Mouse (Mus musculus) heart, embryonic 14.5 days (tissue): ENCODE measurements around the gene Scn8a. TPM values are rescaled to one million over a fixed set of nuclear protein-coding genes. Genes with fewer than 3 reads are reported as not detected.

ENCODE experiments used
- ATAC-seq: fragments of 200-750 bp; cut with Nextera tagmentation; 2 replicates; pipeline ENCODE4 v1.8.0; 2017; ENCODE audit warnings: low read depth, moderate TSS enrichment; ENCODE audit not compliant: insufficient number of reproducible peaks, insufficient read depth, low FRiP score
- H3K27ac ChIP-seq, 2 experiments: fragments of 200-500 bp in 1 of 2; fragments of 300-500 bp in 1 of 2; sonication (generic) in 1 of 2; replicated peaks in 1 of 2; 2 replicates each; pipeline ENCODE4 v1.5.1; 2012 to 2014; ENCODE audit warnings: low read depth in 2 of 2, low read length in 2 of 2, control low read depth in 1 of 2, mild to moderate bottlenecking in 1 of 2, mixed read lengths in 1 of 2; ENCODE audit not compliant: control insufficient read depth in 1 of 2, insufficient read depth in 1 of 2
- H3K27me3 ChIP-seq: fragments of 300-500 bp; sonication (generic); 2 replicates; pipeline ENCODE4 v1.6.1; 2014; ENCODE audit warnings: mild to moderate bottlenecking, low read length, control low read depth; ENCODE audit not compliant: control insufficient read depth, insufficient read depth
- H3K36me3 ChIP-seq: fragments of 300-500 bp; sonication (generic); 2 replicates; pipeline ENCODE4 v1.6.1; 2014; ENCODE audit warnings: mild to moderate bottlenecking, control low read depth, low read length, mixed read lengths; ENCODE audit not compliant: control insufficient read depth, insufficient read depth
- H3K4me1 ChIP-seq, 2 experiments: fragments of 200-500 bp in 1 of 2; fragments of 300-500 bp in 1 of 2; sonication (generic) in 1 of 2; 2 replicates each; pipeline ENCODE4 v1.6.1; 2012 to 2014; ENCODE audit warnings: low read length in 2 of 2, control low read depth in 1 of 2, mixed read lengths in 1 of 2; ENCODE audit not compliant: control insufficient read depth in 2 of 2, insufficient read depth in 2 of 2
- H3K4me2 ChIP-seq: fragments of 300-500 bp; sonication (generic); 2 replicates; pipeline ENCODE4 v1.6.1; 2014; ENCODE audit warnings: mild to moderate bottlenecking, low read length
- H3K4me3 ChIP-seq, 2 experiments: fragments of 200-500 bp in 1 of 2; fragments of 300-500 bp in 1 of 2; sonication (generic) in 1 of 2; 2 replicates each; pipeline ENCODE4 v1.5.1; 2012 to 2014; ENCODE audit warnings: low read length in 2 of 2, mild to moderate bottlenecking in 2 of 2, control low read depth in 1 of 2, low read depth in 1 of 2, moderate library complexity in 1 of 2; ENCODE audit not compliant: control insufficient read depth in 1 of 2, insufficient read depth in 1 of 2
- H3K9ac ChIP-seq: fragments of 300-500 bp; sonication (generic); 2 replicates; pipeline ENCODE4 v1.6.1; 2014; ENCODE audit warnings: mild to moderate bottlenecking, low read length
- H3K9me3 ChIP-seq: fragments of 300-500 bp; sonication (generic); 2 replicates; pipeline ENCODE4 v1.6.1; 2016; ENCODE audit warnings: low read length, control low read depth; ENCODE audit not compliant: control insufficient read depth
- WGBS: fragments of 180-500 bp; shearing (Covaris S2); extraction: QIAGEN DNeasy Blood & Tissue Kit; methylation state at CpG from one replicate; pipeline ENCODE4 v1.1.7; 2014; 5-methylcytosine and 5-hydroxymethylcytosine counted together
- polyA plus RNA-seq: library from polyadenylated mRNA; unstranded; fragments of >200 nt; fragmentation: Nextera tagmentation; extraction: Ambion mirVana; gene quantifications from 2 replicates; pipeline ENCODE4 v1.2.1, GENCODE M21; 2014

Scn8a gene
- polyA plus RNA-seq, 1 experiment from 2014 or later, result 0.31 TPM

GRCm38 (mm10) chr15:100924941-100925340, 55.3 kb downstream of the Scn8a start:
- no peak overlapping the region for H3K4me2 ChIP-seq
- H3K27me3 ChIP-seq, result peaks cover 12% of the 10 kb centered on the region
- H3K4me1 ChIP-seq, result peaks cover 4 to 5% of the 10 kb centered on the region in 2 experiments; a peak in 2 of 4 replicates
- 77% methylated on average over 10 of the region's 10 CpGs for WGBS
- no peak overlapping the region for H3K9ac ChIP-seq
- no peak overlapping the region for H3K4me3 ChIP-seq
- ATAC-seq, result no peak
- H3K36me3 ChIP-seq, result no peaks in the 10 kb centered on the region
- H3K9me3 ChIP-seq, result no peaks in the 10 kb centered on the region
- H3K27ac ChIP-seq, result no peak overlapping the region

GRCm38 (mm10) chr15:100930477-100930876, 60.8 kb downstream of the Scn8a start:
- no peaks in the 10 kb centered on the region for H3K4me1 ChIP-seq
- no peak overlapping the region for H3K4me3 ChIP-seq
- no peak for ATAC-seq
- WGBS, result 53% methylated on average over 3 of the region's 3 CpGs
- H3K9ac ChIP-seq, result no peak overlapping the region
- H3K9me3 ChIP-seq, result no peaks in the 10 kb centered on the region
- no peak overlapping the region for H3K4me2 ChIP-seq
- no peaks in the 10 kb centered on the region for H3K27me3 ChIP-seq
- H3K36me3 ChIP-seq, result no peaks in the 10 kb centered on the region
- no peak overlapping the region for H3K27ac ChIP-seq

- Histone ChIP-seq H3K27me3 (no peaks in the 10 kb centered on the region), H3K36me3 (no peaks in the 10 kb centered on the region), H3K9ac (no peak overlapping the region), H3K9me3 (no peaks in the 10 kb centered on the region), H3K4me2 (peak overlapping the region; percentile 31), H3K4me3 (0 out of 4 replicates have a peak overlapping the region, but pooled peaks of 1 of the 2 experiments have one; percentile 2), H3K4me1 (no peaks in the 10 kb centered on the region), H3K27ac (no peak overlapping the region)
- 60% methylated on average over 24 of the region's 24 CpGs for WGBS
- no peak for ATAC-seq
Measured at GRCm38 (mm10) chr15:100936176-100936575, 66.5 kb downstream of the Scn8a start.

- H3K27ac ChIP-seq, result no peak overlapping the region
- H3K4me2 ChIP-seq, result no peak overlapping the region
- H3K9me3 ChIP-seq, result no peaks in the 10 kb centered on the region
- H3K36me3 ChIP-seq, result no peaks in the 10 kb centered on the region
- 82% methylated on average over 13 of the region's 13 CpGs for WGBS
- H3K4me3 ChIP-seq, result no peak overlapping the region
- H3K4me1 ChIP-seq, result no peaks in the 10 kb centered on the region
- ATAC-seq, result no peak
- no peaks in the 10 kb centered on the region for H3K27me3 ChIP-seq
- no peak overlapping the region for H3K9ac ChIP-seq
Measured at GRCm38 (mm10) chr15:100948383-100948782, 78.7 kb downstream of the Scn8a start.

GRCm38 (mm10) chr15:100949169-100949568, 79.5 kb downstream of the Scn8a start:
- H3K36me3 ChIP-seq, result no peaks in the 10 kb centered on the region
- no peak for ATAC-seq

GRCm38 (mm10) chr15:100951491-100951890, 81.8 kb downstream of the Scn8a start:
- no peak for ATAC-seq
- no peaks in the 10 kb centered on the region for H3K4me1 ChIP-seq
- 78% methylated on average over 10 of the region's 10 CpGs for WGBS
- no peak overlapping the region for H3K4me2 ChIP-seq
- no peaks in the 10 kb centered on the region for H3K36me3 ChIP-seq
- no peak overlapping the region for H3K4me3 ChIP-seq
- no peak overlapping the region for H3K9ac ChIP-seq
- no peak overlapping the region for H3K27ac ChIP-seq
- H3K27me3 ChIP-seq, result no peaks in the 10 kb centered on the region
- no peaks in the 10 kb centered on the region for H3K9me3 ChIP-seq

More at GRCm38 (mm10) chr15:100949169-100949568, 79.5 kb downstream of the Scn8a start:
- no peak overlapping the region for H3K4me3 ChIP-seq
- H3K4me1 ChIP-seq, result no peaks in the 10 kb centered on the region
- 71% methylated on average over 4 of the region's 4 CpGs for WGBS
- no peaks in the 10 kb centered on the region for H3K27me3 ChIP-seq
- H3K9me3 ChIP-seq, result no peaks in the 10 kb centered on the region
- H3K9ac ChIP-seq, result no peak overlapping the region
- H3K27ac ChIP-seq, result no peak overlapping the region
- H3K4me2 ChIP-seq, result no peak overlapping the region

- Histone ChIP-seq H3K9ac (no peak overlapping the region), H3K9me3 (no peaks in the 10 kb centered on the region), H3K27ac (no peak overlapping the region), H3K36me3 (no peaks in the 10 kb centered on the region), H3K4me3 (no peak overlapping the region), H3K4me2 (no peak overlapping the region), H3K4me1 (no peaks in the 10 kb centered on the region), H3K27me3 (no peaks in the 10 kb centered on the region)
- 77% methylated on average over 2 of the region's 2 CpGs for WGBS
- ATAC-seq, result no peak
Measured at GRCm38 (mm10) chr15:100952292-100952691, 82.6 kb downstream of the Scn8a start.

- H3K36me3 ChIP-seq, result no peaks in the 10 kb centered on the region
- no peaks in the 10 kb centered on the region for H3K9me3 ChIP-seq
- H3K4me3 ChIP-seq, result no peak overlapping the region
- H3K27ac ChIP-seq, result no peak overlapping the region
- no peak overlapping the region for H3K9ac ChIP-seq
- WGBS, result 47% methylated on average over 8 of the region's 8 CpGs
- no peak overlapping the region for H3K4me2 ChIP-seq
- no peak for ATAC-seq
- H3K4me1 ChIP-seq, result no peaks in the 10 kb centered on the region
- H3K27me3 ChIP-seq, result no peaks in the 10 kb centered on the region
Measured at GRCm38 (mm10) chr15:100952854-100953253, 83.2 kb downstream of the Scn8a start.
